Mouse (Mus musculus): Measurements from ENCODE around the gene Tmem47.

Tmem47 gene

GRCm38 (mm10) chrX:81070210-81070803, at the start of gene Tmem47:
Tmem47 (plus strand) TSS chrX:81070698.
- no peaks in the 10 kb centered on the region for H3K36me3 ChIP-seq (ENCODE audit: insufficient read depth, low read length)
- H3K27me3 ChIP-seq (ENCODE audit: insufficient read depth, low read length), result no peaks in the 10 kb centered on the region
- H3K9me3 ChIP-seq (ENCODE audit: low read length), result no peaks in the 10 kb centered on the region
- peaks cover 7% of the 10 kb centered on the region; the same call in 1 of the 2 replicates for H3K4me1 ChIP-seq (replicated peaks; ENCODE audit: low read depth, low read length)
- no peak for TF ChIP-seq POU5F1 (IDR thresholded peaks at IDR 0.05; ENCODE audit: borderline replicate concordance, low read length)
- H3K4me3 ChIP-seq (replicated peaks; ENCODE audit: low read length), result peak within 1 kb of the TSS; percentile 84

- Histone ChIP-seq H3K4me1 (replicated peaks; ENCODE audit: low read depth, low read length) (peaks cover 7% of the 10 kb centered on the region; the same call in 1 of the 2 replicates), H3K36me3 (ENCODE audit: insufficient read depth, low read length) (no peaks in the 10 kb centered on the region), H3K27me3 (ENCODE audit: insufficient read depth, low read length) (no peaks in the 10 kb centered on the region), H3K9me3 (ENCODE audit: low read length) (no peaks in the 10 kb centered on the region), H3K4me3 (replicated peaks; ENCODE audit: low read length) (peak overlapping the region; percentile 84)
- TF ChIP-seq NANOG (IDR thresholded peaks at IDR 0.05; ENCODE audit: borderline replicate concordance, low read length) (no peak), POU5F1 (IDR thresholded peaks at IDR 0.05; ENCODE audit: borderline replicate concordance, low read length) (no peak), CTCF (conservative IDR thresholded peaks at IDR 0.05; ENCODE audit: low read length) (no peak)
These were observed 435 bp downstream of the Tmem47 start for GRCm38 (mm10) chrX:81070804-81071461.

GRCm38 (mm10) chrX:81071746-81072640, 1.5 kb downstream of the Tmem47 start:
- no peaks in the 10 kb centered on the region for H3K9me3 ChIP-seq (ENCODE audit: low read length)
- peak overlapping the region; percentile 84 for H3K4me3 ChIP-seq (replicated peaks; ENCODE audit: low read length)
- TF ChIP-seq POU5F1 (IDR thresholded peaks at IDR 0.05; ENCODE audit: borderline replicate concordance, low read length), result no peak
- no peak for TF ChIP-seq CTCF (conservative IDR thresholded peaks at IDR 0.05; ENCODE audit: low read length)
- TF ChIP-seq NANOG (IDR thresholded peaks at IDR 0.05; ENCODE audit: borderline replicate concordance, low read length), result no peak
- no peaks in the 10 kb centered on the region for H3K27me3 ChIP-seq (ENCODE audit: insufficient read depth, low read length)
- no peaks in the 10 kb centered on the region for H3K36me3 ChIP-seq (ENCODE audit: insufficient read depth, low read length)
- H3K4me1 ChIP-seq (replicated peaks; ENCODE audit: low read depth, low read length), result peaks cover 7% of the 10 kb centered on the region; the same call in 1 of the 2 replicates

- TF ChIP-seq POU5F1 (IDR thresholded peaks at IDR 0.05; ENCODE audit: borderline replicate concordance, low read length) (no peak), NANOG (IDR thresholded peaks at IDR 0.05; ENCODE audit: borderline replicate concordance, low read length) (no peak), CTCF (conservative IDR thresholded peaks at IDR 0.05; ENCODE audit: low read length) (no peak)
- H3K27me3 ChIP-seq (ENCODE audit: insufficient read depth, low read length), result no peaks in the 10 kb centered on the region
These were observed 2.2 kb downstream of the Tmem47 start for GRCm38 (mm10) chrX:81072651-81073050.

GRCm38 (mm10) chrX:81073834-81074233, 3.3 kb downstream of the Tmem47 start:
- Histone ChIP-seq H3K4me1 (replicated peaks; ENCODE audit: low read depth, low read length) (peaks cover 7% of the 10 kb centered on the region; the same call in 1 of the 2 replicates), H3K4me3 (replicated peaks; ENCODE audit: low read length) (no peak overlapping the region), H3K36me3 (ENCODE audit: insufficient read depth, low read length) (no peaks in the 10 kb centered on the region), H3K27me3 (ENCODE audit: insufficient read depth, low read length) (no peaks in the 10 kb centered on the region), H3K9me3 (ENCODE audit: low read length) (no peaks in the 10 kb centered on the region)
- TF ChIP-seq POU5F1 (IDR thresholded peaks at IDR 0.05; ENCODE audit: borderline replicate concordance, low read length), result no peak
- no peak for TF ChIP-seq NANOG (IDR thresholded peaks at IDR 0.05; ENCODE audit: borderline replicate concordance, low read length)
- no peak for TF ChIP-seq CTCF (conservative IDR thresholded peaks at IDR 0.05; ENCODE audit: low read length)

More at GRCm38 (mm10) chrX:81072651-81073050, 2.2 kb downstream of the Tmem47 start:
- Histone ChIP-seq H3K4me3 (replicated peaks; ENCODE audit: low read length) (peak overlapping the region; percentile 84; the same call in 1 of the 2 replicates), H3K36me3 (ENCODE audit: insufficient read depth, low read length) (no peaks in the 10 kb centered on the region), H3K4me1 (replicated peaks; ENCODE audit: low read depth, low read length) (peaks cover 7% of the 10 kb centered on the region; the same call in 1 of the 2 replicates), H3K9me3 (ENCODE audit: low read length) (no peaks in the 10 kb centered on the region)

- TF ChIP-seq POU5F1 (IDR thresholded peaks at IDR 0.05; ENCODE audit: borderline replicate concordance, low read length), result no peak
- no peak for TF ChIP-seq NANOG (IDR thresholded peaks at IDR 0.05; ENCODE audit: borderline replicate concordance, low read length)
- no peak for TF ChIP-seq CTCF (conservative IDR thresholded peaks at IDR 0.05; ENCODE audit: low read length)
- H3K9me3 ChIP-seq (ENCODE audit: low read length), result no peaks in the 10 kb centered on the region
- no peaks in the 10 kb centered on the region for H3K4me1 ChIP-seq (replicated peaks; ENCODE audit: low read depth, low read length)
- no peak overlapping the region for H3K4me3 ChIP-seq (replicated peaks; ENCODE audit: low read length)
- no peaks in the 10 kb centered on the region for H3K36me3 ChIP-seq (ENCODE audit: insufficient read depth, low read length)
- no peaks in the 10 kb centered on the region for H3K27me3 ChIP-seq (ENCODE audit: insufficient read depth, low read length)
These were observed 8.0 kb downstream of the Tmem47 start for GRCm38 (mm10) chrX:81078522-81078921.

- no peak for TF ChIP-seq CTCF (conservative IDR thresholded peaks at IDR 0.05; ENCODE audit: low read length)
- no peak for TF ChIP-seq NANOG (IDR thresholded peaks at IDR 0.05; ENCODE audit: borderline replicate concordance, low read length)
- no peak for TF ChIP-seq POU5F1 (IDR thresholded peaks at IDR 0.05; ENCODE audit: borderline replicate concordance, low read length)
- Histone ChIP-seq H3K27me3 (ENCODE audit: insufficient read depth, low read length) (no peaks in the 10 kb centered on the region), H3K4me3 (replicated peaks; ENCODE audit: low read length) (no peak overlapping the region), H3K4me1 (replicated peaks; ENCODE audit: low read depth, low read length) (no peaks in the 10 kb centered on the region), H3K36me3 (ENCODE audit: insufficient read depth, low read length) (no peaks in the 10 kb centered on the region), H3K9me3 (ENCODE audit: low read length) (no peaks in the 10 kb centered on the region)
These were observed 10.5 kb downstream of the Tmem47 start for GRCm38 (mm10) chrX:81080996-81081395.

Data from E14TG2a.4 (cell line).